Mouse (Mus musculus) kidney, embryonic 14.5 days (tissue): ENCODE data around the gene Mpo. TPM values are rescaled to one million over a fixed set of nuclear protein-coding genes. Genes with fewer than 3 reads are reported as not detected.

Experiments used
- ATAC-seq: fragments of 200-750 bp; cut with Nextera tagmentation; 2 replicates; pipeline ENCODE4 v1.8.0; 2017; ENCODE audit warnings: moderate number of reproducible peaks, mild to moderate bottlenecking, moderate TSS enrichment, moderate library complexity; ENCODE audit not compliant: low FRiP score, low TSS enrichment
- H3K27ac ChIP-seq: fragments of 300-500 bp; sonication (generic); 2 replicates; pipeline ENCODE4 v1.5.1; 2014; ENCODE audit warnings: low read depth, mild to moderate bottlenecking, low read length, moderate library complexity, mixed read lengths
- H3K27me3 ChIP-seq: fragments of 300-500 bp; sonication (generic); 2 replicates; pipeline ENCODE4 v1.6.1; 2014; ENCODE audit warnings: mild to moderate bottlenecking, low read length; ENCODE audit not compliant: control insufficient read depth, insufficient read depth
- H3K36me3 ChIP-seq: fragments of 300-500 bp; sonication (generic); 2 replicates; pipeline ENCODE4 v1.6.1; 2014; ENCODE audit warnings: low read length, mixed read lengths; ENCODE audit not compliant: control insufficient read depth, insufficient read depth
- H3K4me1 ChIP-seq: fragments of 300-500 bp; sonication (generic); 2 replicates; pipeline ENCODE4 v1.6.1; 2014; ENCODE audit warnings: low read length, mixed read lengths; ENCODE audit not compliant: control insufficient read depth, insufficient read depth
- H3K4me2 ChIP-seq: fragments of 300-500 bp; sonication (generic); replicated peaks from 2 replicates; pipeline ENCODE4 v1.6.1; 2014; ENCODE audit warnings: low read depth, mild to moderate bottlenecking, low read length
- H3K4me3 ChIP-seq: fragments of 300-500 bp; sonication (generic); 2 replicates; pipeline ENCODE4 v1.5.1; 2014; ENCODE audit warnings: mild to moderate bottlenecking, low read length
- H3K9ac ChIP-seq: fragments of 300-500 bp; sonication (generic); 2 replicates; pipeline ENCODE4 v1.6.1; 2014; ENCODE audit warnings: low read depth, mild to moderate bottlenecking, low read length, moderate library complexity
- H3K9me3 ChIP-seq: fragments of 300-500 bp; sonication (generic); 2 replicates; pipeline ENCODE4 v1.6.1; 2016; ENCODE audit warnings: low read length; ENCODE audit not compliant: control insufficient read depth
- WGBS: fragments of 180-500 bp; shearing (Covaris S2); extraction: QIAGEN DNeasy Blood & Tissue Kit; methylation state at CpG from one replicate; pipeline ENCODE4 v1.1.7; 2014; 5-methylcytosine and 5-hydroxymethylcytosine counted together
- polyA plus RNA-seq: library from polyadenylated mRNA; unstranded; fragments of >200 nt; fragmentation: Nextera tagmentation; extraction: Ambion mirVana; gene quantifications from 2 replicates; pipeline ENCODE4 v1.2.1, GENCODE M21; 2014

Gene Mpo
- polyA plus RNA-seq, 1 experiment from 2014 or later = 0.41 TPM

GRCm38 (mm10) chr11:87761806-87762701 lies 31.3 kb upstream of the Mpo start:
- Histone ChIP-seq H3K4me3 (no peak overlapping the region), H3K27me3 (peaks cover 62% of the 10 kb centered on the region), H3K27ac (no peak overlapping the region), H3K9ac (no peak overlapping the region), H3K4me2 (no peak overlapping the region), H3K4me1 (peaks cover 6% of the 10 kb centered on the region; the same call in 1 of the 2 replicates), H3K9me3 (no peaks in the 10 kb centered on the region), H3K36me3 (no peaks in the 10 kb centered on the region)
- 78% methylated on average over 14 of the region's 14 CpGs for WGBS
- ATAC-seq = no peak

DNA sequence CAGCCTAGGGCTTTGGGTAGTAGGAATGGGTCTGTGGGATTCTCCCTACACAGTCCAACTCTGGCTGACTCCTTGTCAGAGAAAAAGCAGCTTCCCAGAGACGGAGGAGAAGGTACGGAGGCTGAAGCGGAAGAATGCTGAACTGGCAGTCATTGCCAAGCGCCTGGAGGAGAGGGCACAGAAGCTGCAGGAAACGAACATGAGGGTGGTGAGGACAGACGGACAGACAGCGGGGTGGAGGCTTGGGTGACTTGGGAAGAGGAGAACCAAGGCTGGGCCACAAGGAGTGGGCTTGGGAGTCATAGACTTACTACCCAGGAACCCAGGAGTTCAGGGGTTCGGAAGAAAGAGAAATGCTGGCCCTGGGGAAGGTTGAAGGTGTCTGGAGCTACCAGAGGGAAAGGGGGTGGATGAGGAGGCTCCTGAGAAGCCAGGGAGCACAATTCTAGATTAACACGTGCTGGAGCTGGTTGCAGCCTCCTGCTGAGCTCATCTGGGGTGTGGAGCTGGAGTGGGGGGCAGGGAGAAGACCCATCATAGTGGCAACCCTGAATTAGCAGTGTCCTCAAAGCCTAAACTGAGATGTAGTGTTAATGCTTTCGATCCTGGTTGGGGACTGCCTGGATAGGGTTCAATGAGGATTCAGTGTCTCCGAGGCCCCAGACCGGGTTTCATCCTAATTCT lies 30.5 kb upstream of the Mpo start:
- H3K4me2 ChIP-seq = no peak overlapping the region
- no peak overlapping the region for H3K27ac ChIP-seq
- WGBS = 49% methylated on average over 12 of the region's 12 CpGs
- no peaks in the 10 kb centered on the region for H3K9me3 ChIP-seq
- H3K27me3 ChIP-seq = peaks cover 62% of the 10 kb centered on the region
- H3K4me1 ChIP-seq = peaks cover 6% of the 10 kb centered on the region; the same call in 1 of the 2 replicates
- H3K9ac ChIP-seq = no peak overlapping the region
- ATAC-seq = no peak
- no peak overlapping the region; the same call in 1 of the 2 replicates for H3K4me3 ChIP-seq
- no peaks in the 10 kb centered on the region for H3K36me3 ChIP-seq

DNA sequence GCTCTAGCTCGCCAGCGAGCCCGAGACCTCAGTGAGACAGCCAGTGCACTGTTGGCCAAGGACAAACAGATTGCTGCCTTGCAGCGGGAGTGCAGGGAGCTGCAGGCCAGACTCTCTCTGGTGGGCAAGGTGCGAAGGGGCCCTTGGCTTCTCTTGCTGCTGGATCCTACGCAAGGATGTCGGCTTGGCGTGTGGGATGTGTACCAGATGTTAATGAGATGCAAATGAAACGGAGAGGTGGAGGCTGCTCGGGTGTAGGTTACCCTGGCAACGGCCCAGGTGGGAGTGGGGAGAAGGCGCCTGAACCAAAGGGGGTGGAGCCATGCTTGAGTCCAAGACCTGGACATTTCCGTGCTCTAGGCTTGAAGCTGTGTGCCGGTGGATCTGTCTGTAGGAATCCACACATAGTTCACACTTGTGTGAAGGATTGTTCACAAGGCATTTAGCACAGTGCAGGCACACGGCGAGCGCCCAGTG lies 29.8 kb upstream of the Mpo start:
- peak; percentile 53 for ATAC-seq
- Histone ChIP-seq H3K9ac (peak overlapping the region; percentile 63; the same call in 1 of the 2 replicates), H3K4me3 (peak overlapping the region; percentile 40), H3K27ac (no peak overlapping the region), H3K4me2 (peak overlapping the region; percentile 90), H3K27me3 (peaks cover 62% of the 10 kb centered on the region), H3K9me3 (no peaks in the 10 kb centered on the region), H3K4me1 (peaks cover 6% of the 10 kb centered on the region; the same call in 1 of the 2 replicates), H3K36me3 (no peaks in the 10 kb centered on the region)
- under 1% methylated on average over 17 of the region's 17 CpGs for WGBS

GRCm38 (mm10) chr11:87763988-87764876 lies 29.1 kb upstream of the Mpo start:
- Histone ChIP-seq H3K36me3 (no peaks in the 10 kb centered on the region), H3K4me2 (peak overlapping the region; percentile 90), H3K27me3 (peaks cover 60% of the 10 kb centered on the region), H3K9me3 (no peaks in the 10 kb centered on the region), H3K27ac (no peak overlapping the region), H3K4me3 (peak overlapping the region; percentile 40), H3K9ac (peak overlapping the region; percentile 63), H3K4me1 (peaks cover 6% of the 10 kb centered on the region; the same call in 1 of the 2 replicates)
- ATAC-seq = peak; percentile 37
- under 1% methylated on average over 65 of the region's 65 CpGs for WGBS

- Histone ChIP-seq H3K4me2 (no peak overlapping the region), H3K9me3 (no peaks in the 10 kb centered on the region), H3K9ac (no peak overlapping the region), H3K27me3 (peaks cover 22% of the 10 kb centered on the region), H3K4me3 (no peak overlapping the region), H3K27ac (no peak overlapping the region), H3K36me3 (no peaks in the 10 kb centered on the region), H3K4me1 (peaks cover 5% of the 10 kb centered on the region; the same call in 1 of the 2 replicates)
- ATAC-seq = no peak
- 91% methylated on average over 4 of the region's 4 CpGs for WGBS
Measured at GRCm38 (mm10) chr11:87768745-87769144, 24.6 kb upstream of the Mpo start.

GRCm38 (mm10) chr11:87770989-87771388 lies 22.4 kb upstream of the Mpo start:
- H3K4me3 ChIP-seq = no peak overlapping the region
- no peaks in the 10 kb centered on the region for H3K36me3 ChIP-seq
- H3K9ac ChIP-seq = no peak overlapping the region
- H3K9me3 ChIP-seq = no peaks in the 10 kb centered on the region
- no peak overlapping the region for H3K4me2 ChIP-seq
- H3K4me1 ChIP-seq = no peaks in the 10 kb centered on the region
- 51% methylated on average over 3 of the region's 3 CpGs for WGBS
- ATAC-seq = 0 out of 2 replicates have a peak, but pooled peaks have one; percentile 32
- no peak overlapping the region for H3K27ac ChIP-seq
- H3K27me3 ChIP-seq = peaks cover under 1% of the 10 kb centered on the region; the same call in 1 of the 2 replicates

DNA sequence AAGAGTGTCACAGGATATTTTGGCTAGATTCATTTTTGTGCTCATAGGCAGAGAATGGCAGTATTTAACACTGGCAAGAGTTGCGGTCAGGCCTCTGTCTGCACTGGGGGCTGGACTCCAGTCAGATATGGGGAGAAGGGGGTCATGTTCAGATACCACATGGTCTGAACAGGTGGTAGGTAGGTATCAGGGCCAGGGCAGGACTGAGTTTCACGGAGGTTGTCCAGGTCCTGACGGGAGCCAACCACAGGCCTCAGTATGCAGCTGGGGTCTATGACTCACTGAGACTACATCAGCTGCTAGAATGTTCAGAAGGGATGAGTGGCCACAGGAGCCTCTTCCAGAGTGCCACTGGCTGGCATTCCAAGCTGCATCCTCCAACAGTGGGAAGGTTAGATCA lies 21.0 kb upstream of the Mpo start:
- WGBS = 90% methylated on average over 3 of the region's 3 CpGs
- no peak overlapping the region for H3K27ac ChIP-seq
- no peaks in the 10 kb centered on the region for H3K36me3 ChIP-seq
- H3K4me3 ChIP-seq = no peak overlapping the region
- H3K9ac ChIP-seq = no peak overlapping the region
- no peaks in the 10 kb centered on the region for H3K9me3 ChIP-seq
- H3K4me2 ChIP-seq = no peak overlapping the region
- peaks cover under 1% of the 10 kb centered on the region; the same call in 1 of the 2 replicates for H3K4me1 ChIP-seq
- ATAC-seq = no peak
- H3K27me3 ChIP-seq = no peaks in the 10 kb centered on the region

- peak; percentile 94 for ATAC-seq
- H3K4me2 ChIP-seq = peak overlapping the region; percentile 76
- H3K4me1 ChIP-seq = peaks cover 13% of the 10 kb centered on the region
- H3K36me3 ChIP-seq = no peaks in the 10 kb centered on the region
- H3K27ac ChIP-seq = no peak overlapping the region
- H3K9ac ChIP-seq = peak overlapping the region; percentile 63
- 5% methylated on average over 31 of the region's 32 CpGs for WGBS
- H3K4me3 ChIP-seq = peak overlapping the region; percentile 39
- H3K27me3 ChIP-seq = 0 out of 2 replicates have a peak, but pooled peaks cover 3% of the 10 kb centered on the region
- no peaks in the 10 kb centered on the region for H3K9me3 ChIP-seq
Measured at GRCm38 (mm10) chr11:87778100-87778765, 15.1 kb upstream of the Mpo start.
